Mouse (Mus musculus) megakaryocyte, embryonic 14.5 days (primary cell): ENCODE data around the gene Pomt1. TPM values are rescaled to one million over a fixed set of nuclear protein-coding genes. Genes with fewer than 3 reads are reported as not detected.
A peak's percentile ranks its signal among the peaks of the same experiment; 100 is the strongest.

Experiments
- H3K27me3 ChIP-seq: replicated peaks from 2 replicates; pipeline ENCODE3; 2012; ENCODE audit warnings: inconsistent platforms
- H3K36me3 ChIP-seq: replicated peaks from 2 replicates; pipeline ENCODE3; 2012; ENCODE audit warnings: low read length, inconsistent platforms, mixed read lengths
- H3K4me1 ChIP-seq: 2 replicates; pipeline ENCODE4 v1.6.1; 2012; ENCODE audit warnings: inconsistent platforms
- H3K4me3 ChIP-seq: replicated peaks from 2 replicates; pipeline ENCODE3; 2012; ENCODE audit warnings: moderate library complexity, mild to moderate bottlenecking, inconsistent platforms
- H3K9me3 ChIP-seq: 2 replicates; pipeline ENCODE4 v1.6.1; 2012; ENCODE audit warnings: inconsistent platforms
- FLI1 ChIP-seq: IDR thresholded peaks from 2 replicates; pipeline ENCODE4 v1.6.1; 2012; ENCODE audit warnings: low read length, inconsistent platforms, mixed read lengths
- GATA1 ChIP-seq: IDR thresholded peaks from 3 replicates; pipeline ENCODE4 v1.6.1; 2012; ENCODE audit warnings: mixed read lengths, low read length, inconsistent platforms, borderline replicate concordance
- polyA plus RNA-seq: library from polyadenylated mRNA; stranded (reverse); fragments of >175 nt; gene quantifications from 2 replicates; pipeline ENCODE4 v1.2.3, GENCODE M21; 2012; ENCODE audit warnings: low replicate concordance; ENCODE audit not compliant: insufficient read depth

The Pomt1 gene
- polyA plus RNA-seq, 1 experiment = 5.3 TPM

GRCm38 (mm10) chr2:32259657-32260417, 23.4 kb downstream of the Pomt1 start, which contains the start of gene Uck1:
Gene Uck1 (minus strand): TSS chr2:32260159.
- H3K36me3 ChIP-seq = peaks cover 33% of the 10 kb centered on the region
- TF ChIP-seq FLI1 = no peak
- no peak for TF ChIP-seq GATA1
- no peaks in the 10 kb centered on the region for H3K9me3 ChIP-seq

GRCm38 (mm10) chr2:32260635-32261034, 24.2 kb downstream of the Pomt1 start:
- TF ChIP-seq FLI1 (no peak), GATA1 (no peak)

More at GRCm38 (mm10) chr2:32259657-32260417, 23.4 kb downstream of the Pomt1 start, which contains the start of gene Uck1:
- H3K4me1 ChIP-seq = peaks cover 33% of the 10 kb centered on the region
- peak within 1 kb of the TSS; percentile 97 for H3K4me3 ChIP-seq
- H3K27me3 ChIP-seq = no peaks in the 10 kb centered on the region

GRCm38 (mm10) chr2:32275823-32276222, 39.4 kb downstream of the Pomt1 start:
- Histone ChIP-seq H3K4me1 (peaks cover 31% of the 10 kb centered on the region), H3K9me3 (no peaks in the 10 kb centered on the region), H3K4me3 (no peak overlapping the region), H3K36me3 (peaks cover 40% of the 10 kb centered on the region), H3K27me3 (peaks cover 9% of the 10 kb centered on the region)
- no peak for TF ChIP-seq FLI1
- TF ChIP-seq GATA1 = no peak

More at GRCm38 (mm10) chr2:32260635-32261034, 24.2 kb downstream of the Pomt1 start:
- H3K4me1 ChIP-seq = peaks cover 32% of the 10 kb centered on the region
- H3K27me3 ChIP-seq = peaks cover 3% of the 10 kb centered on the region
- no peak overlapping the region for H3K4me3 ChIP-seq
- no peaks in the 10 kb centered on the region for H3K9me3 ChIP-seq
- peaks cover 32% of the 10 kb centered on the region for H3K36me3 ChIP-seq

GRCm38 (mm10) chr2:32282289-32282688, 45.9 kb downstream of the Pomt1 start:
- no peaks in the 10 kb centered on the region for H3K27me3 ChIP-seq
- H3K4me3 ChIP-seq = peak overlapping the region; percentile 84
- H3K9me3 ChIP-seq = no peaks in the 10 kb centered on the region
- H3K36me3 ChIP-seq = peaks cover 82% of the 10 kb centered on the region
- no peak for TF ChIP-seq FLI1
- TF ChIP-seq GATA1 = no peak
- peaks cover 72% of the 10 kb centered on the region for H3K4me1 ChIP-seq

- peaks cover 78% of the 10 kb centered on the region for H3K36me3 ChIP-seq
- peak overlapping the region; percentile 84 for H3K4me3 ChIP-seq
- TF ChIP-seq GATA1 = no peak
- TF ChIP-seq FLI1 = no peak
- peaks cover 72% of the 10 kb centered on the region for H3K4me1 ChIP-seq
- H3K27me3 ChIP-seq = no peaks in the 10 kb centered on the region
- no peaks in the 10 kb centered on the region for H3K9me3 ChIP-seq
Measured at GRCm38 (mm10) chr2:32282727-32283126, 46.3 kb downstream of the Pomt1 start.

- Histone ChIP-seq H3K9me3 (no peaks in the 10 kb centered on the region), H3K4me1 (peaks cover 75% of the 10 kb centered on the region), H3K27me3 (no peaks in the 10 kb centered on the region), H3K4me3 (no peak overlapping the region), H3K36me3 (peaks cover 65% of the 10 kb centered on the region)
- TF ChIP-seq FLI1 (no peak), GATA1 (no peak)
Measured at GRCm38 (mm10) chr2:32283986-32284385, 47.6 kb downstream of the Pomt1 start.

- H3K4me3 ChIP-seq = peak within 1 kb of the TSS; percentile 98
- H3K27me3 ChIP-seq = no peaks in the 10 kb centered on the region
- TF ChIP-seq GATA1 (no peak), FLI1 (no peak)
- H3K9me3 ChIP-seq = no peaks in the 10 kb centered on the region
- H3K36me3 ChIP-seq = peaks cover 55% of the 10 kb centered on the region
- H3K4me1 ChIP-seq = peaks cover 82% of the 10 kb centered on the region
Measured at GRCm38 (mm10) chr2:32287334-32287840, 51.0 kb downstream of the Pomt1 start, which contains the start of gene Golga2. Gene Golga2 (plus strand): TSS chr2:32287384.

GRCm38 (mm10) chr2:32287923-32288367, 51.6 kb downstream of the Pomt1 start, which contains the start of gene Swi5:
Gene Swi5 (minus strand): TSS chr2:32288075.
- Histone ChIP-seq H3K4me1 (peaks cover 82% of the 10 kb centered on the region), H3K27me3 (no peaks in the 10 kb centered on the region), H3K36me3 (peaks cover 57% of the 10 kb centered on the region), H3K9me3 (no peaks in the 10 kb centered on the region), H3K4me3 (peak within 1 kb of the TSS; percentile 98)
- TF ChIP-seq GATA1 (no peak), FLI1 (no peak)

- Histone ChIP-seq H3K4me3 (peak overlapping the region; percentile 98), H3K9me3 (no peaks in the 10 kb centered on the region), H3K36me3 (peaks cover 58% of the 10 kb centered on the region), H3K27me3 (no peaks in the 10 kb centered on the region), H3K4me1 (peaks cover 81% of the 10 kb centered on the region)
- TF ChIP-seq GATA1 (no peak), FLI1 (no peak)
Measured at GRCm38 (mm10) chr2:32288371-32288931, 52.1 kb downstream of the Pomt1 start.
